Mouse (Mus musculus) induced T-regulatory cell, adult 2 months (primary cell): ENCODE data around the gene Rsph9.

ENCODE experiments used
- DNase-seq: peaks from one replicate; pipeline ENCODE4 v3.0.0-alpha.2; 2012; ENCODE audit warnings: low read depth

Gene Rsph9

GRCm38 (mm10) chr17:46102608-46103159 is 41.3 kb downstream of the Rsph9 start:
- no peak for DNase-seq

- no peak for DNase-seq
These were observed 42.1 kb downstream of the Rsph9 start for GRCm38 (mm10) chr17:46101906-46102305.

- DNase-seq = no peak
These were observed 45.5 kb downstream of the Rsph9 start for GRCm38 (mm10) chr17:46098525-46098924.

- no peak for DNase-seq
These were observed 52.1 kb downstream of the Rsph9 start for GRCm38 (mm10) chr17:46091899-46092298.

GRCm38 (mm10) chr17:46091351-46091750 is 52.7 kb downstream of the Rsph9 start:
- no peak for DNase-seq

DNA sequence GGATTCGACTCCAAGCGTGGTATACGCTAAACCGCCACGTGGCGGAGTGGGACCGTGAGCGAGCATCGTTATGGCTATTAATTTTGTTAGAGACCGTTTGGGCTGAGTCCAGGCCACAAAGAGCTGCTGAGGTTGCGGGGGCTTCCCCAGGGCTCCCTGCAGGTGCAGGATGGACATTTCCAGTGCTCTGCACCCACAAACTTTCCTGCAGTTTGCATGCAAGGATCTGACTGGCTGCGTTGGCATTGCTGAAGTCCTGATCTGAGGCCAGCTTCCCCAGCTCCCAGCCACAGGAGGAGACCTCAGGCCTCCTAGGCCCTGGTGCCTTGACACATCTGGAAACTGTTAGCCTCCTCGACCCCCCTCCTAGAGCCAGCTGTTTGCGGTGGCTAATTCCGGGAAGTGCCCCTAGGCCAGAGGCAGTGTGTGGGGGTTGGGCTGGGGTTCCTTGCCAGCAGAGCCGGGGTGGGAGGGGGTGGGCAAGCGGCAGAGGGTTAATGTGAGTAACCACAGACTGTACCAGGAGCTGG is 57.6 kb downstream of the Rsph9 start:
- no peak for DNase-seq

GRCm38 (mm10) chr17:46084091-46084501 is 59.9 kb downstream of the Rsph9 start:
- no peak for DNase-seq

DNA sequence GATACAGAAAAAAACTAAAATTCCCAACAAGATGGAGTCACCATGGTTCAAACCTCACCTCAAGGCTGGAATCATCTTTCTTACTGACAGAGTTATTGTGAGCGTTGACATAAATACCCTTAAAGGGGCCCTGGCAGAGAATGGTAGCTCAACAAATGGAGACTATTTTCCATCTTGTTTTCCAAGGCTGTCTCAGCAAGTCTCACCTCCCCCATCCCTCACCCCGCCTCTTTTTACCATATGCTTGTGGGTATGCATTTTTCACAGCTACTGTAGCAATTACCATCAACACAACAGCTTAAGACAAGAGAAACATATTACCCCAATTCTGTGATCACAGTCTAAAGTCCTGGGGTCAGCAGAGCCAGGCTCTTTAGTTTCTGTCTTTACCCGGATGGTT is 60.6 kb downstream of the Rsph9 start:
- DNase-seq = no peak

DNA sequence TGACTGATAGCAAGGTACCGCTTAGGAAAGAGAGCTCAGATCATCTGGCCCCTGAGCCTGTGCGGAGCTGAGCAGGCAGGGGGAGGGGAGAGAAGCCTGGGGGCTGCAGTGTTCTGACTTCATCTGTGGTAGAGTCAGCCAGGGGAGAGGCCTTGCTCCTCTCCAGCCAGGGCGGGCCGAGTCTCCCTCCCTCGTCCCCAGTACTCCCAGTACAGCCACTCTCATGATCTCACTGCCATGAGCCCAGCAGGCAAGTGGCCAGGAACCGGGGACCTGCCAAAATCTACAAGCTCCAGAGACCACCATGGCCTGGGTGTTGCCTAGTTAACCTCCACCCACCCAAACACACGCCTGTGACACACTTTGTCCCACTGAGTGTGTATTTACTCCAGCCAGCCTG is 62.4 kb downstream of the Rsph9 start:
- DNase-seq = no peak

DNA sequence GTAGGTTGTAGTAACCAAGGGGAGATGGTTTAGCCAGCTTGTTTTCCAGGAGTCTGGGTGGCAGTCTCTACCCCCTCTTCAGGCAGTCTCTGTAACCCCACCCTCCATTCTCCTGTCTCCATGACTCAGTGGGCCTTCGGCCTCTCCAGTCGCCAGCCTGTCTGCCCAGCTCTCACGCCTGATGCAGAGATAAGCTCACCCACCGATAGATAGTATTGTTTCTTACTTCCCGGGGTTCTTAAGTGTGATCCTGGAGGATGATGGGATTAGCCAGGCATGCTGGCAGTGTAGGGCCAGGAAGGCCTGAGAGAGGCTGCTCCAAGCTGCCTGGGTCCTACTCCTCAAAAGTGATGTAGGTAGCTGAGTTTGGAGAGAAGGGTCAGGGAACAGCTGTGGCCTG is 63.0 kb downstream of the Rsph9 start:
- no peak for DNase-seq

- DNase-seq = no peak
These were observed 63.6 kb downstream of the Rsph9 start for GRCm38 (mm10) chr17:46080388-46080787.

- no peak for DNase-seq
These were observed 65.0 kb downstream of the Rsph9 start for GRCm38 (mm10) chr17:46079037-46079436.

- no peak for DNase-seq
These were observed 66.0 kb downstream of the Rsph9 start for GRCm38 (mm10) chr17:46077921-46078534.

- no peak for DNase-seq
These were observed 67.8 kb downstream of the Rsph9 start for GRCm38 (mm10) chr17:46076260-46076551.

GRCm38 (mm10) chr17:46075551-46076259 is 68.3 kb downstream of the Rsph9 start:
- no peak for DNase-seq

GRCm38 (mm10) chr17:46075116-46075485 is 68.9 kb downstream of the Rsph9 start:
- DNase-seq = peak; percentile 72

DNA sequence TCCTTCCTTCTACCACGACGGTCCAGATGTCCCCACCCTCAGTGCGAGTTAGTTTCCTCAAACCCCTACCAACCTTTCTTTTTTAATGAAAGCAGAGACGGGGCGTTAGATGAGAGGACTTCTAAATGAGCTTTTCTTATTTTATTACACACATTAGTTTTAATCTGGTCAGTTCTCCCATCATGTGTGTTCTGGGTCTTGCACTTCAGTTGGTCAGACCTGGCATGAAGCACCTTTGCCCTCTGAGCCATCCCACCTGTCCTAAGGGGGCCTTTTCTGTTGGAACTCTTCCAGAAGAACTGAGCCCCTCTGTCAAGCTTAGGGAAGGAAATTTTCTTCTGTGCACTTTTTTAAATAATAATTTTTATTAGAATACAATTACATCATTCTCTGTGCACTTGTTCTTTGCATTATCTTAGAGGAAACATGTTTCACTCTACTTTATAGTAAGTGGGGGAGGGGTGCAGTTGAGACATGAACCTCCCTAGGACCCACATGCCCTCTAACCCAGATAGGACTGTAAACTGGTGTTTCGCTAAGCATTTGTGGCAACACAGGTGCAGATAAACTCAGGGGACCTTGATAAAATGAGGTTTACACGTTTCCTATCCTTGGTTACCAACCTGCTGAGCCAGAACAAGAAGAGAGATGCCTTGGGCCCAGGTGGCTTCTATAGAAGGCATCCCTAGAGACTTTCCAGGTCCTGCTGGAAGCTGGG is 69.5 kb downstream of the Rsph9 start:
- DNase-seq = no peak

DNA sequence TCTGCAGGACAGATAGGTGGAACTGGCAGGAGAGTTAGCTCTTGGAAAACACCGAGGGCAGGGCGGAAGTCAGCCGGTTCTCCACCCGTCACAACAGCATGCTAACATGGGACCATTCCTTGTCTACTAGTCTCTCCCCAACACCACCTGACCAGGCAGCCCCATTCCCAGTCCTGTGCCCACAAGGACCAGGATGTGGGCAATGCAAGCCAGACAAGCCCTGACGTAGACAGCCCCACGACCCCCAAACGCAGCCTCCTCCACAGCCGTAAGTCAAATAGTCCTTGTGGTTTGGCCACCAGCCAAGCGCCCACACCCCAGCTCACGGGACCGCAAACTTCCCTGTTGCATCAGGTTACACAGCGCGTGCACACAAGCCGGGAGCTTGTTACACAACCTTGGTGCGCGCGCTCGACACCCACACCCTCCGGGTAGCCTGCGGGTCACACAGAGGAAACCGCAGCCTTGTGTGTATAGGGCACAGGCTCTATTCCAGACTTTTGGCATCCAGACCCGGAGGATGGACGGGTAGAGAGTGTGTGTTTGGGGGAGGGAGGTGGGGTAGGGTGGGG is 70.2 kb downstream of the Rsph9 start:
- peak; percentile 87 for DNase-seq
